Mouse (Mus musculus) myocyte (in vitro differentiated cells): ENCODE measurements around the gene 5031439G07Rik.

Experiments
- MAX ChIP-seq: IDR thresholded peaks from one replicate; pipeline ENCODE4 v1.6.1; 2011; ENCODE audit warnings: low read depth, mild to moderate bottlenecking, control low read depth
- MYOD1 ChIP-seq, 3 experiments: IDR thresholded peaks; one replicate each; pipeline ENCODE4 v1.6.1; 2011; ENCODE audit warnings: control low read depth in 2 of 3, low read depth in 2 of 3, mild to moderate bottlenecking in 2 of 3, moderate library complexity in 1 of 3; ENCODE audit not compliant: insufficient read length in 2 of 3, control insufficient read depth in 1 of 3
- POLR2A ChIP-seq: IDR thresholded peaks from one replicate; pipeline ENCODE4 v1.6.1; 2011; ENCODE audit warnings: low read depth, mild to moderate bottlenecking, control low read depth, moderate library complexity; ENCODE audit not compliant: insufficient read length

GRCm38 (mm10) chr15:84982888-84983287 lies 5.5 kb downstream of the 5031439G07Rik start:
- TF ChIP-seq POLR2A (no peak), MYOD1 (IDR thresholded peaks at IDR 0.05; ENCODE audit: control insufficient read depth in 1 of 3, insufficient read length in 2 of 3, low read depth in 2 of 3) (peak in 1 of 3 experiments; percentile 48), MAX (no peak)
